Mouse (Mus musculus): ENCODE data around the gene Tas1r1.

DNA sequence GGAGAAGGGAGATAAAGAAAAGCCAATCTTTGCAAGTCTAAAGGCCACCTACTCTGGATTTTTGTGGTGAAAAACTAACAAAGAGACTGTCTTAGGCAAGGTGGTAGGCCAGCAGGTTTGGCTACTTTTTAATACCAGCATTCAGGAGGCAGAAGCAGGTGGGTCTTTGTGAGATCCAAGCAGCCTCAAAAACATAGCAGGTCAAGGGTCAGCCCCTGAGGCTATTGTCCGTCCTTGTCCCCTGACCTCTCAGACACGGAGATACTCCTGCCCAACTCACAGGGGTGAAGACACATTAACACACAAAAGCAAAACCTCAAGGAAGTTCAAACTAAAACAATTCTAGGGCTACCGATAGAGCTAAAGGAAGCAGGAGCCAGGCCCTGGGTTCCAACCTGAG, 31.6 kb downstream of the Tas1r1 start:
- TF ChIP-seq POLR2A (IDR thresholded peaks at IDR 0.05; ENCODE audit: control insufficient read depth in 1 of 2, insufficient read depth in 1 of 2, low read depth in 1 of 2, low read length in 2 of 2, poor library complexity in 1 of 2) (no peak), MAX (IDR thresholded peaks at IDR 0.05; ENCODE audit: low read length) (no peak), TBP (IDR thresholded peaks at IDR 0.05; ENCODE audit: low read depth, low read length) (no peak), USF2 (IDR thresholded peaks at IDR 0.05; ENCODE audit: borderline replicate concordance in 1 of 2, insufficient read depth in 1 of 2, low read depth in 1 of 2, low read length in 2 of 2) (no peak), ZNF384 (IDR thresholded peaks at IDR 0.05; ENCODE audit: low read depth, low read length) (no peak), CTCF (IDR thresholded peaks at IDR 0.05 in 2 of 3, conservative IDR thresholded peaks at IDR 0.05 in 1 of 3; ENCODE audit: control insufficient read depth in 1 of 3, insufficient read depth in 1 of 3, low read depth in 2 of 3, low read length in 3 of 3, poor library complexity in 1 of 3, severe bottlenecking in 1 of 3) (no peak), SIN3A (IDR thresholded peaks at IDR 0.05; ENCODE audit: low read length) (no peak), HCFC1 (IDR thresholded peaks at IDR 0.05; ENCODE audit: low read depth, low read length) (no peak), BHLHE40 (IDR thresholded peaks at IDR 0.05; ENCODE audit: borderline replicate concordance, low read depth, low read length) (no peak), NRF1 (IDR thresholded peaks at IDR 0.05; ENCODE audit: insufficient read depth, low read depth, low read length, poor library complexity, severe bottlenecking) (no peak), KAT2A (conservative IDR thresholded peaks at IDR 0.05; ENCODE audit: low read depth, low read length) (no peak), ETS1 (IDR thresholded peaks at IDR 0.05; ENCODE audit: low read depth, low read length) (no peak), TAL1 (IDR thresholded peaks at IDR 0.05; ENCODE audit: low read length) (no peak), POLR2AphosphoS5 (IDR thresholded peaks at IDR 0.05; ENCODE audit: borderline replicate concordance, low read depth, low read length) (no peak)
